Mouse (Mus musculus) layer of hippocampus, adult 8-10 months (tissue): Measurements from ENCODE around the gene Gm10382. TPM values are rescaled to one million over a fixed set of nuclear protein-coding genes. Genes with fewer than 3 reads are reported as not detected.
A peak's percentile ranks its signal among the peaks of the same experiment; 100 is the strongest.

ENCODE experiments used
- DNase-seq, 2 experiments: peaks; one replicate each; pipeline ENCODE4 v3.0.0; 2022; ENCODE audit warnings: low spot score in 2 of 2
- total RNA-seq, 4 experiments: library from RNA; stranded (reverse); gene quantifications; 2 replicates each; pipeline ENCODE4 v1.2.4; 2022

Gene Gm10382
- under 1 TPM in 2 of 4 experiments, not detected in 2; 0.27 to 0.72 TPM for total RNA-seq

- peak; percentile 71 to 78 for DNase-seq
Observed at GRCm38 (mm10) chr5:125389131-125389578, at the start of gene Gm10382. Gene Gm10382, plus strand, starts transcription at chr5:125389322.

- DNase-seq, result peak in 1 of 2 experiments; percentile 24
Observed at GRCm38 (mm10) chr5:125339851-125340531, 49.1 kb upstream of the Gm10382 start.

- peak; percentile 72 to 84 for DNase-seq
Observed at GRCm38 (mm10) chr5:125340547-125341262, 48.4 kb upstream of the Gm10382 start, which contains the start of gene Scarb1. Gene Scarb1, minus strand, starts transcription at chr5:125341094.

- DNase-seq, result no peak
Observed at GRCm38 (mm10) chr5:125341459-125342090, 47.5 kb upstream of the Gm10382 start.

GRCm38 (mm10) chr5:125344296-125344695, 44.8 kb upstream of the Gm10382 start:
- DNase-seq, result no peak

DNA sequence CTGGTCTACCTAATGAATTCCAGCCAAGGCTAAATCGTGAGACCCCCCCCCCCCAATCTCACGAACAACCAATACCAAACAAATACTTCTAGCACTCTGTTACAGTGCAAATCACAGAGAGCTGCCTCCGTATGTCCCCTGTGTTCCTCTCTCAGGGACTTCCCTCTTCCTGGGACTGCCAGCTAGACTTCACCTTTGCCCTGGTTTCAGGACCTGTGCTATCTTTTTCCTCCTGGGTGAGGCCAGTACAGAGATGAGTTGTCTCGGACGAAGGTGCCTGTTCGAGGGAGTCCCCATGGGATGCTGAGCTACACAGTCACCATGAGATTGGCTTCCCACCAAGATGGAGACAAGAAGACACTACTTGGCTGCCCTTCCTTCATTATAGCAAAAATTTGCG, 41.1 kb upstream of the Gm10382 start:
- no peak for DNase-seq

- DNase-seq, result peak in 1 of 2 experiments; percentile 46
Observed at GRCm38 (mm10) chr5:125348487-125348886, 40.6 kb upstream of the Gm10382 start.

DNA sequence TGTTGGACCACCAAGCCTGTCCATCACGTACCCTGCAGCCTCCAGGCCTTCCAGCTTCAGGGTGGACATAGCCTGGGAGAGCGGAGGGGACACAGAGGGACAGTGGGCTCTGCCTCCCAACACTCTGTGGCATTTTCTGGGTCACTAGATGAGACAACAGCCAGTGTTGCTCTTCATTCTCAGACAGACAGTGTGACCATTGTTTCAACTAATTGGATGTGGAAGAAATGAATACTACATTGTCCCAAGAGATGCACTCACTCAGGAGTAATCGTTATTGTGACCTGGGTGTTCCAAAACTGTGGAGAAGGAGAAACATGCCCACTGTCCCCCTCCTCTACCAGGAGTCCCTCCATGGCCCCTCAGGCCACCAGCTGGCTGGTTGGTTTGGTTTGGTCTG, 39.7 kb upstream of the Gm10382 start:
- no peak for DNase-seq

- no peak for DNase-seq
Observed at GRCm38 (mm10) chr5:125351057-125351456, 38.1 kb upstream of the Gm10382 start.

GRCm38 (mm10) chr5:125351939-125352338, 37.2 kb upstream of the Gm10382 start:
- no peak for DNase-seq

DNA sequence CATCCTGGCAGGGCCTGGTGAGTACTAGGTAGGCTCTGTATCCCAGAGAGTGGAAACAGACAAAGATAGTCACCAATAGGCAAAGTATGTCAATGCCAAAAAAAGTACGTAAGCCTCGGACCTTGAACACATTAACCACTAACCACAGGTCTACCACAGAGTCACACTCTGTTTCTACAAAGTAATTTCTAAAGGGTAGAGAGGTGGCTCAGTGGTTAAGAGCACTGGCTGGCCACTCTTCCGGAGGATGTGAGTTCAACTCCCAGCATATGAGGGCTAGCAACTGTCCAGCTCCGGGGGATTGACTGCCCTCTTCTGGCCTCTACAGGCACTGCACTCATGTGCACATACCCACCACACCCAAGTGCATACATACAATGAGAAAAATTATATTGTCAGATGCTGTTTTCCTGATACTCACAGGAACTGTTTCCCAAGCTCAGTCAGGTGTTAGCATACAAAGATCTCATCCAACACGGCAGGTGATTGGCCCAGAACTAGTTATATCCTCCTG, 36.3 kb upstream of the Gm10382 start:
- DNase-seq, result no peak

- no peak for DNase-seq
Observed at GRCm38 (mm10) chr5:125354885-125355492, 34.1 kb upstream of the Gm10382 start.

GRCm38 (mm10) chr5:125355650-125356049, 33.5 kb upstream of the Gm10382 start:
- DNase-seq, result no peak

DNA sequence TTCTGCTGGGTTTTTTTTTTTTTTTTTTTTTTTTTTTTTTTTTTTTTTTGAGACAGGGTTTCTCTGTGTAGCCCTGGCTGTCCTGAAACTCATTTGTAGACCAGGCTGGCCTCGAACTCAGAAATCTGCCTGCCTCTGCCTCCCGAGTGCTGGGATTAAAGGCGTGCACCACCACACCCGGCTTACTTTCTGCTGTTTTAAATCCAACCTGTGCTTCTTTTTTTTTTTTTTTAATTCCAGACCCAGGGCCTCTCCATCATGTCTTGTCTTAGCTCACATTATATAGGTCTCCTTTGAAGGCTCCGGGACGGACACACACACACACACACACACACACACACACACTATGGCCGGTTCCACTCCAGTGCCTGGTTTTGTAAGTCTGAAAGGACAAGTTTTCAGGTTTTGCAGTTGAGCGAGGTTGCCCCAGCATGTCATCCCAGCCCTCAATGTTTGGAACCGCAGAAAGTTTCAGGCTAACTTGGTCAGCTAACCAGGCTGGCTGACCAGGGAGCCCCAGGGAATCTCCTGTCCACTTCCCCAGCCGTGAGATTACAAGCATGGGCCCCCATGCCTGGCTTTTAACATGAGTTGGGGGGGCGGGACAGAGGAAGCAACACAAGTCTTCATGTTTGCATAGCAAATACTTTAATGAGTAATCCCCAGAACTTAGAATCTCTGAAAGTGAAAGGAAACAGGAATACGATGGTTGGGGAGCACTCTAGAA, 31.4 kb upstream of the Gm10382 start:
- no peak for DNase-seq

GRCm38 (mm10) chr5:125358270-125358608, 30.9 kb upstream of the Gm10382 start:
- DNase-seq, result no peak

DNA sequence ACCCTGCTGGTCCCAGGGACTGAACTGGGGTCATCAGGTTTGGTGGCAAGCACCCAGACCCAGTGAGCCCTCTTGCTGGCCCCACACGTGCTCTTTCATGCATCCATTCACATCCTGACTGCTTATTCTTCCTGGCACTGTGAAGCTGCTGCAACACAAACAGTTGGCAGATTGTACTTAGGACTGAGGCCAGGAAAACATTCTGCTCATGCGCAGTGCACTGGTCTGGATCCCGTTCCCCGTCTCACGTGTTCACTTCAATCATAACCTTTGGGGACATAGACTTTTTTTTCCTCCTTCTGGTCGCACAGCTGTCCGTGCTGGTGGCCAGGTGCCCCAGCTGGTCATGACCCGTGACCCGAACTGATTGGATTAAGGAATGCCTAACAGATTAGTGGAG, 28.6 kb upstream of the Gm10382 start:
- DNase-seq, result no peak

DNA sequence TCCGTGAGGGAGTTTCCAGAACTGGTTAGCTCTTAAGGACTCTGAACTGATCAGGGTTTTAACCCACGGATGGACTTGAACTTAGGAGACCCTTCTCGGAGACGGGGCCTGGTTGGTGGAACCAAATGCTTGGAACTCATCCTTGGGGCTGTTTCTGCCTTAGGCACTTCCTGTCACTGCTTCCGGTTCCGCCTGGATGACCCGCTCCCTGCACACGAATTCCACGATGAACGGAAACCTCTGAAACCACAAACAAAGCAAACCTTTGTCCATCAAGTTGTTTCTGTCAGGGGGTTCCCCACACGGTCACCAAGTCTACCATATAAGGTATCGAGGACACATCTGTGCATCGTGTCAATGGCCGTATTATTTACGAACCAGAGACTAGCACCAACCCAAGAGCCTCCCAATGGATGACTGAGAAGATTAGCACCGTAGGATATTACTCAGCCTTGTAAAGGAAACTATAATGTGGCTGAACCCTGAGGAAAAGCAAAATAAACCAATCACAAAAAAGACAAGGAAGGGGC, 28.1 kb upstream of the Gm10382 start:
- DNase-seq, result no peak

GRCm38 (mm10) chr5:125363894-125364293, 25.2 kb upstream of the Gm10382 start:
- DNase-seq, result no peak

DNA sequence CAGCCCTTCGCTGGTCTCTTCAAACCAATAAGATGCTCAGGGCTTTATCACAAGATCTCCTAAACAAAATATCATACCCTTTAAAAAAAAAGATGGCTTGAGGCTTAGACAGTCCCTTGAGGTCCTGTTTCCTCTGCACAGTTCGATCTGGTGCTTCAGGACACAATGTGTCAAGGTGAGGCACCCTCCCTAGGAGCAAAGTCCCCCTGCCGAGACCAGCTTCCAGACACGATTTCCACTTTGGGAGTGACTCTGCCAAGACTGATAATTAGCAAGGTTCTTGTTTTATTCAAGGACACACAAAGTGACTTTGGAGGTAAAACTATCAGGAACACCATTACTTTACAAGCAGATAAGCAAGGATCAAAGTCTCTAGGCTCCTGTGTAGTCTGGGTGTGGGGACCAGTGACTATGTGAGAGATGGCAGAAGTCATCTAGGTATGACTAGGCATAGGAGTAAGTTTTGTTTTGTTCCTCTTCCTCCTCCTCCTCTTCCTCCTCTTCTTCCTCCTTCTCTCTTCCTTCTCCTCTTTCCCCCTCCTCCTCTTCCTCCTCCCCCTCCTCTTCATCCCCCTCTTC, 24.2 kb upstream of the Gm10382 start:
- no peak for DNase-seq

DNA sequence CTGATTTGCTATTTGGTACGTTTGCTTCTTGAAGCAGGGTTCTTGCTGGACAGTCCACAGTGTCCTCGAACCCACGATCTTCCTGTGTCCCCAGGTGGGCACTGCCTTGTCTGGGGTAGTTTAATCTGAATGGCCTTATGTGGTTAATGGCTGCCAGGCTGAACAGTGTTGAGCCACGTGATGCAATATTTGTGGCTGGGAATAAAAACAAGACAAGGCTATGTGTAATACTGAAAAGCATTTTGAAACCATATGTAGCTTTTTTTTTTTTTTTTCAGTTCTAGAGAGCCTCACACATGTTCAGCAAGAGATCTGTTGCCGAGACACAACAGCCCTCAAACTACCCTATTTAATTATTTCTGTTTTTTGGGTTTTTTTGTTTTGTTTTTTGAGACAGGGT, 21.0 kb upstream of the Gm10382 start:
- DNase-seq, result no peak
